Mouse (Mus musculus) spleen, adult 12 weeks (tissue): ENCODE results near the gene 1700003F12Rik.

ENCODE experiments used
- DNase-seq: peaks from one replicate; pipeline ENCODE4 v3.0.0; 2022; ENCODE audit warnings: low spot score

The 1700003F12Rik gene

DNA sequence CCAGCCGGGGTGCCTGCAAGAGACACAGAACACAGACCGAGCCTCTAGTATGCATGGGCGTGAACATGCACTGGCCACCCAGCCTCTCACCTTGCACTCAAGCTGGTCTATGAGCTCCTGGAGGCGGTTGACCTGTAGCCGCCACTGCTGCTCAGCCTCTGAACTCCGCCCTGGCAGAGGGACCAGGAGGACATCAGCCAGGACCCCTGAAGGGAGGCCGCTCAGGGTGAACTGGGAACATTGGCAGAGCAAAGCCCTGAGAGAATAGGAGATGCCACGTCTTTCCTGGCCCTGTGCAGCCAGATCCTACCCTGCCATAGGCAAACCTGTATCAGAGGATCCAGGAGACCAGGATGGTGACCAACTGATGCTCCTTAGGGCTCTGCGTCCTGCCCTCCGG lies at the start of gene 1700003F12Rik:
Gene 1700003F12Rik (plus strand): TSS at position 375 of the 400 bp plus-strand sequence.
- no peak for DNase-seq

DNA sequence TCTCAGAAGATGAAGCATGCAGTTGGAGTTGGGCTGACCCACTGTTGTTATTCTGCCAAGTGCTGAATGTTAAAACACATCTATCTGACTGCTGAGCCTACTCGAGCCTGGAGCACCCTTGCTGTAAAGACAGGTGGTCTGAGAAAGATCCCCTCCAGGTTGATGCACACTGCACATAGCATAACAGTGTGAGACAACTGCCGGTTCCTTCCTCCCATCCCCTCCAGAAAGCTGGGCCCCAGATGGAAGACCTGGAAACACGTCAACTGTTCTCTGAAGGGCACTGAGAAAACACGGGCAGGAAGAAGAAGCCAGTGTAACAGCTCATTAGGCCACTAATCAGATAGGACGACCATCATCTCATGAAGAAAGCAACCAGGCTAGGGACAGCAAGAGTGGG lies 48.3 kb upstream of the 1700003F12Rik start:
- DNase-seq: no peak

DNA sequence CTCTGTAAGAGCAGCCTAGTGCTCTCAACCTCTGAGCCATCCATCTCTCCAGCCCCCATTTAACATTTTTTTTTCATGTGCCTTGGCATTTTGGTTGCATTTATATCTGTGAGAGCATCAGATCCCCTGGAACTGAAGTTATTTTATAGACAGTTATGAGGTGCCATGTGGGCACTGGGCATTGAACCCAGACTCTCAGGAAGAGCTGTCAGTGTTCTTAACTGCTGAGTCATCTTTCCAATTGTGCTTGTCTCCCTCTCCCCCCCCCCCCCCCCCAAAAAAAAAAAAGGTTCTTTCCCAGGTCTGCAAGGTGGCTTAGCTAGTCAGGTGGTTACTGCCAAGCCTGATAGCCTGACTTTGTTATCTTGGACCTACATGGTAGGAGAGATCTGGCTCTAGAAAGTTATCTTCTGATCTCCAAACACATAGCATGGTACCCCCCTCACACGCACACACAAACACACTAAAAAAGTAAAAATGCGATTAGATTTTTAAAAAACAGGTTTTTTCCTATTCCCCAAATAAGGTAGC lies 47.1 kb upstream of the 1700003F12Rik start:
- no peak for DNase-seq

DNA sequence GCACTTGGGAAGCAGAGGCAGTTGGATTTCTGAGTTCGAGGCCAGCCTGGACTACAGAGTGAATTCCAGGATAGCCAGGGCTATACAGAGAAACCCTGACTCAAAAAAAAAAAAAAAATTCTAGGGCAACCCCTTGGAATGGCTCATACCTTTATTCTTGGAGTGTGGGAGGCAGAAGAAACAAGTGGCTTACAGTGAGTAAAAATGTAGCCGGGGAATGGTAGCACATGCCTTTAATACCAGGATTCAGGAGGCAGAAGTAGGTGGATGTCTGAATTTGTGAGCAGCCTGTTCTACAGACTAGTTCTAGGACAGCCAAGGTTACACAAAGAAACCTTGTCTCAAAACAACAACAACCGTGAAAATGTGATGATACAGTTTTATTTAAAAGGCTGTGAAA lies 46.1 kb upstream of the 1700003F12Rik start:
- no peak for DNase-seq

DNA sequence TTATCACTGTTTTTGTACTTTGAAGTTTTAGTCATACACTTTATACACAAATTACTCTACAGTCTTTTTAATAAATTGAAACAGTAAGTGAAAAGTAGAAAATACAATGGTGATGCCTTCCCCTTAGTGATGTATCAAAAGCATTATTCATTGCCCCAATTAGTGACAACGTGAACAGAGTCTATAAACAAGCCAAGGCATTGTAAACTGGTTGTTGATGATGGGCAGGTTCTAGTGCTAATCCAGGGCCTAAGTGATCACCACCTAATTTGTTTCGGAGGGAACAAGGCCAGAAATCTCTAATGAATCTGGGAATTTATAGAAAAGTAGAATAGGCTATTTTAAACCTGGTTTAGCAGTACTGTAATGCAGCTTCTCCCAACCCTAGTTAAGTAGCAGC lies 39.8 kb upstream of the 1700003F12Rik start:
- no peak for DNase-seq

DNA sequence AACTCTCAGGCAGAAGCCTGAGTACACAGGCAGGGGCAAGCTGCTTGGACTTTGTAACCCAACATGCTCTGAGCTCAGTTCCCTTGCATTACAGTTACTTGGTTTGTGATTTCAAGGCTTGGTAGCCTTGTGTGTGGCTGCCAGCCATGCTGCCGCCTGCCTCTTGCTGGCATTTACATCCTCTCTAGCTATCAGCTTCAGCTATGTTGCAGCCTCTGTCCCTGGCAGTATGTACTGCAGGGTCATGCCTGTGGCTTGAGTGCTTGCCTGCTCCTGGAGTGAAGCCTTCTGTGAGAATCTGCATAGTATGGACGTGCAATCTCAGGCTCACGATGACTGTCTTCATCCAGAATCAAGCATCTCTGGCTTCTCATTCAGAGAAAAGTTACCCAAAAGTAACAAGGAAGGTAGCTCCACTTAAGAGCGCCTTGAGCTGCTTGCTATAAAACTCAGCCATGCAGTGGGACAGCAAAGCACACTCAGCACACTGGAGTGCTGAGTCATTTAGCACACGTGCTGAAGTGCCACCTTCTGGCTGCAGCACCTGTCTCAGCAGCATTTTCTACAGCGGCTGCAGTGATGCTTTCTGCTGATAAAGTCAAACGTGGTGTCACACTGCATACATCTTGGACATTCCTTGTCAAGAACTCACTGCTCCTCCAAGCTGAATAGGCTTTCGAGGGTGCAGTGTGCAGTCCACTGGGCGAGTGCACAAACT lies 39.2 kb upstream of the 1700003F12Rik start:
- DNase-seq: no peak

DNA sequence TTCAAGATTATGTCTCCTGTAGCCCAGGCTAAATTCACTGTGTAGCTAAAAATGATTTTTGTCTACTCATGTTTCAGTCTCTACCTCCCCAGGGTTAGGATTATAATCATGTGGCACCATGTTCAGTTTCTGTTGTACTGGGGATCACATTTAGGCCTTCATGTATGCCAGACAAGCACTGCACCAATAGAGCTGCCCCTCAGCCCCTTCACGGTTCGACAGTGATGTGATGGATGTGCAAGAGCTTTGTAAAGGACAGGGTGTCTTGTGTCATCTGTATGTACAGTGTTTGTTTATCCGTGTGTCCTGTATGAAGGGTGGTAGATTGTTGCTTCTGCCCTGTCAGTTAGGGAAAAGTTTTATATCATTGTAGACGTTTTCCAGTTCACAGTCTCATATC lies 38.4 kb upstream of the 1700003F12Rik start:
- no peak for DNase-seq

DNA sequence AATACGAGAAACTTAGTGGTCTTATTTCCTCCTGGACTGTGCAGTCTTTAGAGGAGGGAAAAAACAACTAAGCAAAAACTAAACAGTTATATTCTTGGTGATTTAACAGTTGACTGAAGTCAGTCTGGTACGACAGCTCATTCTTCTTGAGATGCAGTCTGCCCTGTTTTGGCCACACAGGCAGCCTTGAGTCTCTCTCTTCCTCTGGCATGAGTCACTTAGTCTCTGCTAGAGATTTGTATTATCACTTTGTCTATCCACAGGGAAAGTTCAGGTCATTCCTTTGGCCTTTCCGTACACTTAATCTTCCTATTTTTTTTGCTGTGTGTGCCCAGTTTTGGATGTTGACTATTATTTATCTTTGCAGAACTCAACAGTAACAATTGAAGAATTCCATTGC lies 36.7 kb upstream of the 1700003F12Rik start:
- DNase-seq: no peak

DNA sequence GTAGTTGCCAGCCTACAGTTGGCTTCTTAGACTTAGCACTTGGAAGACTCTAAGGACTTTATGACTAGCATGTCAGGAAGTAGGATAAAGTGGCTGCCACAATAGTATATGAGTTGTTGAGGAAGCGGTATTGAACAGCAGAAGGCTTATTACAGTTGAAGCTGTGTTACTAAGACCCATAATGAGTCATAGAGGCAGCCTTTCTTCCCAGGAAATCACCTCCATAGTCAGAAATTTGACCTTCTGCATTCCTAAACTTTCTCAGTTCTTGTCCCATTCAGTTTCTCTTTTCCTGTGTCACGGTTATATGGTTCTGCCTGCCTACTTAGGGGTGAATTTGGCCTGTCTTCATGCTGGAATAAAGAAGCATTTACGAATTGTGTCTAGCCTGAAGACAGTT lies 29.9 kb upstream of the 1700003F12Rik start:
- no peak for DNase-seq

DNA sequence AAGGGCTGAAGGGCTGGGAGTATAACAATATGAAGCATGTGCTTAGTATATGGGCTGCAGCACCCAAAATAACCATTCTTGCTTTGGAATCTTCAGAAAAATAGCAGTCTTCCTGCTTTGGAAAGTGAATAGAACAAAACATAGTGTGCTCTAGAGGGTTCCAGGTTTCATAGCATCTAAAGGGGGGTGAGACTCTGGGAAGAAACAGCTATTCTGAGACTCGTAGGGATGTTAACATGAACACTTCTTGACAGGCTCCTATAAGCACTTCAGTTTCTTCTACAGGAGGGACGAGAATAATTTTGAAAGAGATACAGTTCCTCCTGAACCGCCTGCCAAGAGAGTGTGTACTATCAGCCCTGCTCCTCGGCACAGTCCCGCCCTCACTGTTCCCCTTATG lies 29.5 kb upstream of the 1700003F12Rik start:
- no peak for DNase-seq

DNA sequence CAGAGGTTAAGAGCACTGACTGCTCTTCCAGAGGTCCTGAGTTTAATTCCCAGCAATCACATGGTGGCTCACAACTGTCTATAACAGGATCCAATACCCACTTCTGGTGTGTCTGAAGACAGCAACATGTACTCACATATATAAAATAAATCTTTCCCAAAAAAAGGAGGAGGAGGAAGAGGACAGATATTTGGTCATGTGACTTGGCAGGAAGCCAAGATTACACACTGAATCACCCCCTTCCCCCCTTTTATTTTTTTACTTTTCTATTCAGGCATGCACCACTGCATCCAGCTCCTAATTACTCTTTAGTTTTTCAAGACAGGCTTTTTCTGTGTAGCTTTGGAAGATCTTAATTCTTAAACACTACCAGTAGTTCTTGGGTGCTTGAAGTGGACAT lies 25.4 kb upstream of the 1700003F12Rik start:
- DNase-seq: no peak

DNA sequence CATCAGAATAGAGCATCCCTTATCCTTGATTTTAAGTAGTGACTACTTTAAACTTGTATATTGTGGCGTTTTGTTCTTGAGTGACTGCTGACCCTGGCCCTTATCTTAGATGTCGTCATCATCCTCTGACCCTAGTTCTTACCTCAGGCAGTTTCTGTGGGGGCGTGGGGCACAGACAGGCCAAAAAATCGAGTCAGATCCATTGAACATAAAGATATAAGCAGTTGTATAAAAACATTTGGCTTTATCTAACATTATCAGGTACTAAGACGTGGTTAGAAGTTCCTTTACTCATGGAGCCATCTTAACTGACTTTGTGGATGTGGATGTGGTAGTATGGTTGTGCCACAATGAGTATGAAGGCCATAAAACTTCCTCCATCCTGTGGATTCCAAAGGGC lies 24.6 kb upstream of the 1700003F12Rik start:
- DNase-seq: no peak

DNA sequence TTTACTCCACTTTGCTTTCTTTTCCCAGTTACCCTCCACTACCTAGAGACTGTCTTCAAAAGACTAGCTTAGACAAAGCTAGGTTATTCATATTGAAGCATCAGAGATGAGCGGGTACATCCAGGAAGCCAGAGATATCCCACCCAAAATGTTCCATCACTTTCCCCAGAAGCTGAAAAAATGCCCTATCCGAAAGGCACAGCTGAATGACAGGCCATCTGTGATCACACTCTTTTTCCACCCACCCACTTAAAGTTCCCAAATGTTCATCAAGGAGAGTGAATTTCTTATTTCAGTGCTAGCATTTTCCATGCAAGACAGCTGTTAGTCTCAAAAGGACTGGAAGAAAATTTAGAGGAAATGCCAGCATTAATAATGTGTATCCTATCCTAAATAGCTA lies 21.6 kb upstream of the 1700003F12Rik start:
- DNase-seq: no peak

DNA sequence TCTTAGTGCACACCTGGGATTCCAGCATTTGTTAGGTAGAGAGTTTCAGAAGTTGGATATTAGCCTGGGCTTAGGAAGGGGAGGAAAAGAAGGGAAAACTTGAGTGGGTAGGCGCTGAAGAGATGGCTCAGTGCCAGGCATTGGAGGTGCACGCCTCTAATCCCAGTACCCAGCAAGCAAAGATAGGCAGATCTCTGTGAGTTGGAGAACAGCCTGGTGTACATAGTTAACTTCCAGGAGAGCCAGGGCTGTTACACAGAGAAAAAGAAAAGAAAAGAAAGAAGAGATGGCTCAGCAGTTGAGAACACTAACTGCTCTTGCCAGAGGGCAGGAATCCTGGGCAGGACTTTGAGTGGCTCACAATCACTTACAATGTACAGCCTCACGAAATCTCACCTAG lies 20.4 kb upstream of the 1700003F12Rik start:
- DNase-seq: no peak

DNA sequence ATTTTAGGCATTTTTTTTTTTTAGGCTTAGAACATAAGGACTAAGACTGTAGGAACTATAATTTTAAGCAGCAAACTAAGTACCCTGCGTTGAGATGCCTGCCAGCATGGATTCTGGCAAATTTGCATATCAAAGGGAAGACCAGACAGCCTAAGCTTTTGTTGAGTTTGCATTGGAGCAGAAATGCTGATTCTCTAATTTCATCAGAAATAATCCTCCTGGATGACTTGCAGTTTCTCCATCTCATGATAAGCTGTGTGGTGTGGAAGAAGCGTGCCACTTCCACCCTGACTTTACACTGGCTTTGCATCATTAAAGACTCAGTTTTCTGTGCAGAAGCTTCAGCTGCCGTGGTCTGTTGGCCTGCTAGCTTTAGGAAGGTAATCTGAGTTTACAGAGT lies 14.0 kb upstream of the 1700003F12Rik start:
- no peak for DNase-seq

DNA sequence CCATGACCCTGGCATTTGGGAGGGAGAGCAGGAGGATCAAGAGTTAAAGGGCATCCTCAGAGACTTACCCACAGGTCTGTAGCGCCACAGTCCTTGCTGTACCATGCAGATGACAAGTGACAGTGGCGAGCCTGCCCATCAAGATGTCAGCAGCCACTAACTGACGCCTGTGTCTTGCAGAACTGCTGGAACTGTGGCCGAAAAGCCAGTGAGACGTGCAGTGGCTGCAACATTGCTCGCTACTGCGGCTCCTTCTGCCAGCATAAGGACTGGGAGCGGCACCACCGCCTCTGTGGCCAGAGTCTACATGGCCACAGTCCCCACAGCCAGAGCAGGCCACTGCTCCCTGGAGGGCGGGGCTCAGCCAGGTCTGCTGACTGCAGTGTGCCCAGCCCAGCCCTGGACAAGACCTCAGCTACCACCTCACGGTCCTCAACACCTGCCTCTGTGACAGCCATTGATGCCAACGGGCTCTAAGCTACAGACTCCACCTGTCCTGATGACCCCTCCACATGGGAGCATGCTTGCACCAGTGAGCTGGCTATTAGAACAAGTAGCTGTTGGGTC lies 12.1 kb upstream of the 1700003F12Rik start:
- no peak for DNase-seq

DNA sequence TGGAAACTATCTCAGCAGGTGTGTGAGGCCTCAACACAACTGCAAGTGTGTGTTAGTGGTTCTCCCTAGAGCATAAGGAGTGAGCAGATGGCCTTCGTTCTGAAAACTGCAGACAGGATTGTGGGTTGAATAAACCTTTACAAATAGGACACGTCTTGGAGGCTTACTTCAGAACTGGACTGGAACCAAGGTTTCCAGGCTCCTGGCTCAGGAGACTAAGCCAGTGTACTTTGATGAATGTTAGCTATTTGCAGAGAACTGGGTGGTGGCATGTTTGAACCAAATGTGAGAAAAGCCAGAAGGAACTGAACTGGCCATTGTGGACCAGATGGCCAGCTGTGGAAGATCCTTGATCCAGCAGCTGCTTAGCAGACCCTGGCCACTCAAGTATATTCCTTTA lies 8.6 kb upstream of the 1700003F12Rik start:
- DNase-seq: no peak

DNA sequence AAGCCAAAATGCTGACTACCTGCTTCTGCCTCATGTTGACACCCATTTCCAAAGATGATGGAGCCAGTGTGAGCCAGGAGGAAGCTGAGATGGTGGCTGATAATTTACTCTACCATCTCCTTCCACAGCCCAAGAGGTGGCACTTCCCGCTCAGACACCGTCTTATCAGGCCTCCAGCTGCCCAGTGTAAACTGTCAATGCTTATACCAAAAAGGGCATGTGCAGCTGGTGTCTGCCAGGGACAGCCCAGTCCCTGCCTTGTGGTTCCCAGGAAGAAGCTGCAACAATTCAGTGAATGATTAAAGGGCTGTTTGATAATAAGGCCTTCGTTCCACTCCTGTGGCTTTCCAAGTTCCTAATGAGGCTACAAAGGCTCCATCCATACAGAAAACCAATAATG lies 8.2 kb upstream of the 1700003F12Rik start:
- no peak for DNase-seq

DNA sequence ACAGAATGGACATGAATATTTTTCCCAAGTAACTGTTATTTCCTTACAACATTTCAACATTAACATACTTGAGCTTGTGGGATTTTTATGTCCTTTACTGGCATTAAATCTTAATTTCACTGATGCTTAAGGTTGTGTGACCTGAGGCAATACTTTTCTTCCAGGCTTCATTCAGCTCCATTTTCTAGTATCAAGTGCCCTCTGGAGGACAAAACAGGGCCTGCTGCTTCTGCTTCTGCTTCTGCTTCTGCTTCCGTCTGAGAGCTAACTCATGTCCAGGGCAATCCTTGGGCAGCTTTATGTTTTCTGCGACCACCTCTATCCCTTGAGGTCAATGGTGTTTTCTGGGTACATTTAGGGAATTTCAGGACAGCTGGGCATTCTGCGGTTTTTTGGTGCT lies 7.2 kb upstream of the 1700003F12Rik start:
- DNase-seq: no peak

DNA sequence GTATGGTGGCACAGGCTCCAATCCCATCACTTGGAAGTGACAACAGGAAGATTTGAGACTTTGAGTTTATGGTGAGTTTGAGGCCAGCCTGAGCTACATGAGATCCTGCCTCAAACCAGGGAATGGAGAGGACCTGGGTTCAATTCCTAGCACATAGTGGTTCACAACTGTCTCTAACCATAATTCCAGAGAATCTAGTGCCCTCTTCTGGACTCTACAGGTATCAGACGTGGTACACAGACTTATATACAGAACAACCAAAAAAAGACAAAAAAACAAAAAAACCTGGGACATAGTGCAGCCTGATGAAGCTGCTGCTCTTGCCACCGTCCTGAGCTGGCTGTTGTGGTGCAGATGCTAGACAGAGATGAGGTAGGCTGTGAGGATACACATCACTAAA lies 5.3 kb upstream of the 1700003F12Rik start:
- DNase-seq: no peak

DNA sequence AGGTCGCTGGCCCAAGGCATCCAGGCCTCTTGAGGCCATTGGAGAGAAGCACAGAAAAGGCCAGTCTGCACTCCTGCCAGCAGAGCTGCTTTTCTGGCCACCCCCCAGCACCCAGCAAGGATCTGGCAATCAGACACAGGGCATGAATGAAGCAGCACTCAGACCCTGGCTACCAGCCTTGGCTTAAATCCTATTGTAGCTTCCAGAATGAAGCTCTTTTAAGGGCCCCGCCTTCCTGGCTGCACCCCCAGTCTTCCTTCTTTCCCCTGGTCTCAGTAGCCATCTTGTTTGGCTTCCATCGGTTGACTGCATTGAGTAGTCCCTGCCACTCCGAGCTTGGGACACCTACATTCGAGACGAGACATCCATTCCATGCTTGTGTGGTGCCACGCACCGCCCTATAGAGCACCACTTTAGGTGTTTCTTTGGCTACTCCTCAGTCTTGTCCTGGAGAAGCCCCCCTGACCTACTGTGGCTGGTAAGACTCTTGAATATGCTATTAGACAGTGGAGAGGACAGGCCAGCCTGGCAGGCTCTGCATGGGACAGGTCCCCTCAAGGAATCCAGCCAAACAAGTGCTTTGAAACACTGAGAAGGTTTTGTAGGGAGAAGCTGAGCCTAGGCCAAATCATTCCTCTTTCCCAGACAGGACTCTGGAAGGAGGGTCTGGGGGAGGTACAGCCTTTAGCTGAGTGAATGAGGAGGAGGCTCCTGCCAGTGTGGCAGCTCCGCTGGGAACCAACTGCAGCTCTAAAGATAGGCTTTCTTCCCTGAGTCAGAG lies 3.1 kb upstream of the 1700003F12Rik start:
- no peak for DNase-seq

DNA sequence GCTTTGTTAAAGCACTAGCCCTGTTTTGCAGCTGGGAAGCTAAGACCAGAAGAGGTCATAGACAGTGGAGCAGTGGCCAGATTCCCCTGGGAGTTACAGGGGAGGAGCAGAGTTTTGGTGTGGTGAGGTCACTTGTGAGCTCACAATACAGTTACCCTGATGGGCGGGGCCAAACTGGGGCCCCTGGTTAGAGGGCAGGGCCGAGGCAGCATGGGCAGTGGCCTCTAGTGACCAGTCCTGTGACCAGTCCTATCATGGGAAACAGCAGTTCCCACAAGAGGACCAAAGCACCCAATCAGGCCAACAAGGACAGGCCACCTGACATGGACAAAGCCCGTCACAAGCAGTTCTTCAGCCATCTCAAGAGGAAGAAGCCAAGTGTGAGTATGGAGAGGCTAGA lies 1.8 kb downstream of the 1700003F12Rik start:
- DNase-seq: no peak
